ENCODE assay signal across 8 mouse cellular contexts in the genomic region with DNA sequence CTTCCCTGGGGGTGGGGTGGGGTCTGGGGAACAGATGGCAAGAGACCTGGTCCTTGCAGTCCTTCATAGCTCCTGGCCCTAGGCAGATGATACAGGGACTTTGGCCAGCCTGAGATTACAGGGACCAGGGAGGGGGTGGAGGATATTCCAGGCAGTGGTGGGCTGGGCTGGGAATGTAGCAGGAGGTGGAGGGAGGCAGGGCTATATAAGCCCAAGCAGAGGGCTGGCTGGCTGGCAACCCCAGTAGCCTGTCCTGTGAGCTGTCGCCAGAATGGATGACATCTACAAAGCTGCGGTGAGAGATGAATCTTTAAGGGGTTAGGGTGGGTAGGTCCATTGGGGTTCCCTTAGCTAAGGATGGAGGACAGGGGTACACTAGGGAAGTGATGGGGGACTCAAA. TPM values are rescaled to one million over a fixed set of nuclear protein-coding genes. Genes with fewer than 3 reads are reported as not detected.
DNase-seq lines count a peak whose midpoint lies in the region; ATAC-seq and TF ChIP-seq lines count a peak whose summit lies in the region.

Tnnc1 (plus strand) TSS at position 229 of the 400 bp plus-strand sequence.

- no peak for TF ChIP-seq POLR2A in cortical plate, adult 2 months (IDR thresholded peaks at IDR 0.05; ENCODE audit: extremely low read depth, insufficient read depth, low read length)
- TF ChIP-seq POLR2A in limb, embryonic 14.5 days (IDR thresholded peaks at IDR 0.05; ENCODE audit: borderline replicate concordance, extremely low read depth, insufficient read depth, insufficient read length), result no peak

- H3K4me2 ChIP-seq in heart, embryonic 11.5 days, result peak within 1 kb of the TSS; percentile 95
- H3K4me2 ChIP-seq in limb, embryonic 14.5 days (replicated peaks; ENCODE audit: low read depth, low read length, severe bottlenecking), result peak within 1 kb of the TSS; percentile 64

- H3K27me3 ChIP-seq in erythroblast, embryonic 14.5 days (ENCODE audit: control insufficient read depth), result 0 out of 2 replicates have a peak, but pooled peaks cover 2% of the 10 kb centered on the region
- no peaks in the 10 kb centered on the region for H3K27me3 ChIP-seq in heart, embryonic 11.5 days (ENCODE audit: control insufficient read depth, insufficient read depth, low read length)
- H3K27me3 ChIP-seq in limb, embryonic 14.5 days (ENCODE audit: control insufficient read depth, insufficient read depth, low read length), result no peaks in the 10 kb centered on the region

- H3K4me3 ChIP-seq in erythroblast, embryonic 14.5 days (replicated peaks), result peak within 1 kb of the TSS; percentile 68
- H3K4me3 ChIP-seq in cortical plate, adult 2 months (ENCODE audit: insufficient read depth, low read length), result peak within 1 kb of the TSS; percentile 74
- peak within 1 kb of the TSS; percentile 87 for H3K4me3 ChIP-seq in heart, embryonic 11.5 days (ENCODE audit: low read depth, low read length)
- no peak within 1 kb of the TSS; the same call in 1 of the 2 replicates for H3K4me3 ChIP-seq in limb, embryonic 14.5 days (replicated peaks; ENCODE audit: low read length)

- peak within 1 kb of the TSS; percentile 74; the same call in 1 of the 2 replicates for H3K27ac ChIP-seq in cortical plate, adult 2 months (ENCODE audit: insufficient read depth, low read length)
- H3K27ac ChIP-seq in heart, embryonic 11.5 days (ENCODE audit: low read depth, low read length), result peak within 1 kb of the TSS; percentile 99
- no peak within 1 kb of the TSS for H3K27ac ChIP-seq in limb, embryonic 14.5 days (replicated peaks; ENCODE audit: low read depth, low read length)

- H3K9me3 ChIP-seq in erythroblast, embryonic 14.5 days (ENCODE audit: control insufficient read depth, low read length), result no peaks in the 10 kb centered on the region
- no peaks in the 10 kb centered on the region for H3K9me3 ChIP-seq in heart, embryonic 11.5 days (replicated peaks; ENCODE audit: control insufficient read depth, low read length)
- no peaks in the 10 kb centered on the region for H3K9me3 ChIP-seq in limb, embryonic 14.5 days (ENCODE audit: control insufficient read depth, low read length)

- H3K4me1 ChIP-seq in erythroblast, embryonic 14.5 days (ENCODE audit: control insufficient read depth), result peaks cover 34% of the 10 kb centered on the region
- peaks cover 6% of the 10 kb centered on the region; the same call in 1 of the 2 replicates for H3K4me1 ChIP-seq in cortical plate, adult 2 months (ENCODE audit: control insufficient read depth, insufficient read depth, low read length)
- H3K4me1 ChIP-seq in heart, embryonic 11.5 days (ENCODE audit: control insufficient read depth, insufficient read depth, low read length), result peaks cover 48% of the 10 kb centered on the region
- H3K4me1 ChIP-seq in limb, embryonic 14.5 days (ENCODE audit: control insufficient read depth, insufficient read depth, low read length), result peaks cover 16% of the 10 kb centered on the region

- peak within 1 kb of the TSS; percentile 92 for H3K9ac ChIP-seq in heart, embryonic 11.5 days (ENCODE audit: low read depth, low read length)
- H3K9ac ChIP-seq in limb, embryonic 14.5 days (ENCODE audit: low read depth, low read length, severe bottlenecking), result peak within 1 kb of the TSS; percentile 21; the same call in 1 of the 2 replicates

- DNase-seq in limb, embryonic 14.5 days (ENCODE audit: low spot score), result no peak
- no peak for DNase-seq in embryo, embryonic 10 days (ENCODE audit: low spot score)
- no peak for DNase-seq in B cell, adult 2 months

- no peak for TF ChIP-seq CTCF in cortical plate, adult 2 months (IDR thresholded peaks at IDR 0.05; ENCODE audit: extremely low read depth, insufficient read depth, low read length)

- peaks cover 21% of the 10 kb centered on the region for H3K36me3 ChIP-seq in erythroblast, embryonic 14.5 days (ENCODE audit: control insufficient read depth)
- peaks cover 14% of the 10 kb centered on the region for H3K36me3 ChIP-seq in heart, embryonic 11.5 days (ENCODE audit: control insufficient read depth, insufficient read depth, low read length)
- H3K36me3 ChIP-seq in limb, embryonic 14.5 days (ENCODE audit: control insufficient read depth, insufficient read depth, low read length), result peaks cover 19% of the 10 kb centered on the region

- 33% methylated on average over 2 of the region's 2 CpGs for WGBS in heart, embryonic 11.5 days (ENCODE audit: insufficient replicate concordance)
- 52% methylated on average over 2 of the region's 2 CpGs for WGBS in limb, embryonic 14.5 days

- no peak for ATAC-seq in erythroblast, adult 5-6 weeks (replicated peaks; ENCODE audit: low FRiP score, poor library complexity, severe bottlenecking)
- ATAC-seq in heart, embryonic 11.5 days (replicated peaks; ENCODE audit: insufficient number of reproducible peaks, low FRiP score, low TSS enrichment), result peak; percentile 47; the same call in 1 of the 2 replicates
- ATAC-seq in limb, embryonic 14.5 days (ENCODE audit: low FRiP score, low read depth), result no peak
- ATAC-seq in inflammation-experienced regulatory T-cells, adult 6 months, result no peak

RNA-seq across cellular contexts. Expression of gene Tnnc1, which starts in this region (rescaled TPM):
- 0.14 and 0.18 TPM in 2 replicates for polyA plus RNA-seq in erythroblast, embryonic 14.5 days (2012)
- total RNA-seq in erythroblast, adult 5-6 weeks (2015; ENCODE audit: low replicate concordance), result not detected in 2 replicates
- not detected in 2 replicates for total RNA-seq in erythroblast, adult 5-6 weeks (2017; ENCODE audit: low replicate concordance)
- 43.3 and 50.1 TPM in 2 replicates for polyA plus RNA-seq in cortical plate, adult 2 months (2012; rRNA removed)
- 3,123 and 3,177 TPM in 2 replicates for polyA plus RNA-seq in heart, embryonic 11.5 days (2014; fragmentation: Nextera tagmentation; extraction: Ambion mirVana)
- polyA plus RNA-seq in limb, embryonic 14.5 days (2012; rRNA removed), result 301 and 458 TPM in 2 replicates
- 374 and 483 TPM in 2 replicates for polyA plus RNA-seq in limb, embryonic 14.5 days (2014; fragmentation: Nextera tagmentation; extraction: Ambion mirVana)
- not detected for polyA plus RNA-seq in inflammation-experienced regulatory T-cells, adult 6 months (2017; shearing (Covaris generic))

Comparison
In these comparisons a context has a peak if more than half of its experiments do, and no peak if none do; other contexts are left out.
1. RNA of gene Tnnc1 (polyA plus RNA-seq): 3,123 to 3,177 TPM in heart, embryonic 11.5 days, 301 to 483 TPM in limb, embryonic 14.5 days and 43.3 to 50.1 TPM in cortical plate, adult 2 months; not detected in inflammation-experienced regulatory T-cells, adult 6 months and 0.14 to 0.18 TPM in erythroblast, embryonic 14.5 days; every median in the first group is over 10 times any median in the second.